In genomic region chr10:38010452-38010851, GRCm38 (mm10) we compare ENCODE assay signal across 21 mouse cellular contexts.
DNase-seq lines count a peak whose midpoint lies in the region; ATAC-seq and TF ChIP-seq lines count a peak whose summit lies in the region.
"Had no signal": no experiment of that assay in that cellular context is flagged by ENCODE, and none has a peak within 500 bp of the region (broad histone marks: within the 10 kb centered on the region; RNA-seq: fewer than 3 reads in every experiment).

No protein-coding gene starts in this region.

- no peak for DNase-seq in forebrain, embryonic 10.5 days (ENCODE audit: extremely low spot score, low spot score)
- DNase-seq in lung, adult 2 months: no peak
- DNase-seq in brain, embryonic 18.5 days (ENCODE audit: low read depth, low spot score): peak; percentile 43
- DNase-seq in spleen, postnatal 4 days (ENCODE audit: low spot score in 2 of 2): no peak
- DNase-seq: adrenal gland, postnatal 10 days; B cell, adult 2 months; cerebellum, adult 2 months; cerebellum, postnatal 10 days; gastrocnemius, postnatal 10 days; heart, adult 18-20 months; heart, postnatal 10 days; heart, postnatal 4 days; kidney, adult 11 months had no signal

- H3K27me3 ChIP-seq in forebrain, embryonic 15.5 days: no peaks in the 10 kb centered on the region
- no peaks in the 10 kb centered on the region for H3K27me3 ChIP-seq in forebrain, embryonic 10.5 days (ENCODE audit: poor library complexity, severe bottlenecking)
- no peaks in the 10 kb centered on the region for H3K27me3 ChIP-seq in lung, embryonic 16.5 days (ENCODE audit: control insufficient read depth, insufficient read depth, low read depth, low read length)
- H3K27me3 ChIP-seq: hindbrain, embryonic 12.5 days had no signal

- no peak for TF ChIP-seq POLR2A in lung, adult 2 months (IDR thresholded peaks at IDR 0.05; ENCODE audit: borderline replicate concordance, extremely low read depth, low read depth, low read length)

- H3K9ac ChIP-seq in forebrain, embryonic 15.5 days (replicated peaks): no peak overlapping the region
- no peak overlapping the region for H3K9ac ChIP-seq in lung, embryonic 16.5 days (ENCODE audit: low read length)
- H3K9ac ChIP-seq: hindbrain, embryonic 12.5 days had no signal

- H3K36me3 ChIP-seq in forebrain, embryonic 15.5 days: no peaks in the 10 kb centered on the region
- no peaks in the 10 kb centered on the region for H3K36me3 ChIP-seq in forebrain, embryonic 10.5 days (replicated peaks)
- H3K36me3 ChIP-seq in lung, embryonic 16.5 days (ENCODE audit: control insufficient read depth, insufficient read depth, low read length): no peaks in the 10 kb centered on the region
- H3K36me3 ChIP-seq: G1E; heart, embryonic 10.5 days; hindbrain, embryonic 12.5 days had no signal

- WGBS in forebrain, embryonic 15.5 days: 41% methylated on average over 2 of the region's 2 CpGs
- 82% methylated on average over 2 of the region's 2 CpGs for WGBS in forebrain, embryonic 10.5 days
- 40% methylated on average over 2 of the region's 2 CpGs for WGBS in lung, embryonic 16.5 days
- 56% methylated on average over 2 of the region's 2 CpGs for WGBS in lung, adult 2 months

- peak; percentile 86 for ATAC-seq in forebrain, embryonic 15.5 days (replicated peaks)
- peak; percentile 88 for ATAC-seq in lung, embryonic 16.5 days (ENCODE audit: low read depth)
- ATAC-seq in erythroblast, adult 5-6 weeks (replicated peaks; ENCODE audit: low FRiP score, poor library complexity, severe bottlenecking): no peak
- ATAC-seq: CD4-positive, CD25-positive, alpha-beta regulatory T cell, adult 4 months; hindbrain, postnatal 0 days had no signal

- no peak overlapping the region for H3K4me2 ChIP-seq in forebrain, embryonic 15.5 days (replicated peaks)
- no peak overlapping the region for H3K4me2 ChIP-seq in lung, embryonic 16.5 days (ENCODE audit: low read depth, low read length)
- H3K4me2 ChIP-seq: hindbrain, embryonic 12.5 days had no signal

- H3K9me3 ChIP-seq in forebrain, embryonic 15.5 days: no peaks in the 10 kb centered on the region
- no peaks in the 10 kb centered on the region for H3K9me3 ChIP-seq in forebrain, embryonic 10.5 days
- no peaks in the 10 kb centered on the region for H3K9me3 ChIP-seq in lung, embryonic 16.5 days (ENCODE audit: control insufficient read depth, low read length)
- H3K9me3 ChIP-seq: G1E; heart, embryonic 10.5 days; hindbrain, embryonic 12.5 days had no signal

- TF ChIP-seq CTCF in lung, adult 2 months (IDR thresholded peaks at IDR 0.05; ENCODE audit: insufficient read depth, low read length): no peak

- no peak overlapping the region for H3K4me3 ChIP-seq in forebrain, embryonic 15.5 days
- no peak overlapping the region for H3K4me3 ChIP-seq in forebrain, embryonic 10.5 days
- no peak overlapping the region for H3K4me3 ChIP-seq in lung, embryonic 16.5 days (ENCODE audit: low read length)
- H3K4me3 ChIP-seq in lung, adult 2 months (replicated peaks; ENCODE audit: extremely low read depth, low read depth, low read length): no peak overlapping the region
- H3K4me3 ChIP-seq: heart, embryonic 10.5 days; hindbrain, embryonic 12.5 days had no signal

- peaks cover 7% of the 10 kb centered on the region; the same call in 1 of the 2 replicates for H3K4me1 ChIP-seq in forebrain, embryonic 15.5 days
- no peaks in the 10 kb centered on the region for H3K4me1 ChIP-seq in forebrain, embryonic 10.5 days
- no peaks in the 10 kb centered on the region for H3K4me1 ChIP-seq in lung, embryonic 16.5 days (replicated peaks; ENCODE audit: control insufficient read depth, insufficient read depth, low read length)
- no peaks in the 10 kb centered on the region for H3K4me1 ChIP-seq in lung, adult 2 months (ENCODE audit: control insufficient read depth, insufficient read depth, low read length)
- H3K4me1 ChIP-seq: heart, embryonic 10.5 days; hindbrain, embryonic 12.5 days had no signal

- no peak overlapping the region for H3K27ac ChIP-seq in forebrain, embryonic 15.5 days (replicated peaks)
- H3K27ac ChIP-seq in forebrain, embryonic 10.5 days: no peak overlapping the region
- H3K27ac ChIP-seq in lung, embryonic 16.5 days (ENCODE audit: low read length): no peak overlapping the region
- H3K27ac ChIP-seq: heart, embryonic 10.5 days; hindbrain, embryonic 12.5 days; hindbrain, postnatal 0 days had no signal
